Mouse (Mus musculus) hindbrain, embryonic 12.5 days (tissue): Measurements from ENCODE around the gene Pcp2. TPM values are rescaled to one million over a fixed set of nuclear protein-coding genes. Genes with fewer than 3 reads are reported as not detected.

Source experiments
- ATAC-seq: fragments of 200-750 bp; cut with Nextera tagmentation; 2 replicates; pipeline ENCODE4 v1.8.0; 2017; ENCODE audit warnings: moderate TSS enrichment; ENCODE audit not compliant: low FRiP score
- H3K27ac ChIP-seq: fragments of 300-500 bp; sonication (generic); 2 replicates; pipeline ENCODE4 v1.5.1; 2016; ENCODE audit warnings: mild to moderate bottlenecking
- H3K27me3 ChIP-seq: fragments of 300-500 bp; sonication (generic); 2 replicates; pipeline ENCODE4 v1.6.1; 2016; ENCODE audit warnings: mild to moderate bottlenecking
- H3K36me3 ChIP-seq: fragments of 300-500 bp; sonication (generic); 2 replicates; pipeline ENCODE4 v1.6.1; 2016; ENCODE audit warnings: mild to moderate bottlenecking
- H3K4me1 ChIP-seq: fragments of 300-500 bp; sonication (generic); 2 replicates; pipeline ENCODE4 v1.6.1; 2016
- H3K4me2 ChIP-seq: fragments of 300-500 bp; sonication (generic); replicated peaks from 2 replicates; pipeline ENCODE4 v1.6.1; 2016; ENCODE audit warnings: mild to moderate bottlenecking
- H3K4me3 ChIP-seq: fragments of 300-500 bp; sonication (generic); 2 replicates; pipeline ENCODE4 v1.5.1; 2016; ENCODE audit warnings: mild to moderate bottlenecking
- H3K9ac ChIP-seq: fragments of 300-500 bp; sonication (generic); 2 replicates; pipeline ENCODE4 v1.6.1; 2016; ENCODE audit warnings: mild to moderate bottlenecking, moderate library complexity
- H3K9me3 ChIP-seq: fragments of 300-500 bp; sonication (generic); replicated peaks from 2 replicates; pipeline ENCODE4 v1.6.1; 2016; ENCODE audit warnings: mild to moderate bottlenecking
- WGBS: fragments of 180-500 bp; shearing (Covaris S2); methylation state at CpG from one replicate; pipeline ENCODE4 v1.1.7; 2016; 5-methylcytosine and 5-hydroxymethylcytosine counted together
- polyA plus RNA-seq: library from polyadenylated mRNA; unstranded; fragments of >200 nt; fragmentation: Nextera tagmentation; extraction: Ambion mirVana; gene quantifications from 2 replicates; pipeline ENCODE4 v1.2.1, GENCODE M21; 2016

Gene Pcp2
- 0.56 and 0.87 TPM in 2 replicates for polyA plus RNA-seq

DNA sequence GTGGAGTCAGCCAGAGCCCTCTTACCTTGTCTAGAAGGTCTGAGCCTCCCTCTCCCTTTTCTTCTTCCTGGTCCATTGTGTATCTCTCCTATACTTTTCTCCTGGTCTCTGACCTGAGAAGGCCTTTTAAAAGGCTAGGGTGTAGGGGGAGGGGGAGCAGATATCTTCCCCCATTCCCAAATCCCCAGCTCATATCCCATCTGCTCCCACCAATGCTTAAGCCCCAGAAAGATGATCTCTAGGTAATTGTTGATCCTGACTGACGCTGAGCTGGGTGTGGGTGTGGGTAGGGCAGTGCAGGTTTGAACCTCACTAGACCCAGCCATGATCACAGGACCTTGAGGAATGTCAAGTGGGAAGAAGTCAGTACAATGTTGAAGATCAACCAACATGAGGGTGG, at the start of gene Pcp2:
Gene Pcp2 (minus strand): TSS at position 101 of the 400 bp plus-strand sequence.
- H3K9me3 ChIP-seq, result no peaks in the 10 kb centered on the region
- no peaks in the 10 kb centered on the region for H3K36me3 ChIP-seq
- H3K4me1 ChIP-seq, result peaks cover 9% of the 10 kb centered on the region
- H3K27me3 ChIP-seq, result peaks cover 16% of the 10 kb centered on the region
- H3K4me3 ChIP-seq, result no peak within 1 kb of the TSS
- H3K9ac ChIP-seq, result no peak within 1 kb of the TSS
- no peak for ATAC-seq
- 76% methylated on average over 1 of the region's 1 CpGs for WGBS
- no peak within 1 kb of the TSS for H3K4me2 ChIP-seq
- no peak within 1 kb of the TSS for H3K27ac ChIP-seq

DNA sequence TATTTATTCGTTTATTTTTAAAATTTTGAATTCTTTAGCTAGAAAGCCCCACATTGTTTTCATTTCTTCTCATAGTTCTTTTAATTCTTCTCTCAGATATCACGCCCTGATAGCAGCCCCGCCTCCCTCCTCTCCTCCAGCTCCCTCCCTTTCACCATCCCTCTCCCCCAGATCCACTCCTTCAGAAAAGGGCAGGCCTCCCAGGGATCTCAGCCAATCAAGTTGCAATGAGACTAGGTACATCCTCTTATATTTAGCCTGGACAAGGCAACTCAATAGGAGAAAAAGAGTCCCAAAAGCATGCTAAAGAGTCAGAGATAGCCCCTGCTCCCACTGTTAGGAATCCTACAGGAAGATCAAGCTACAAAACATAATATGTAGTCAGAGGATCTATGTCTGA, 49.3 kb upstream of the Pcp2 start:
- Histone ChIP-seq H3K9ac (no peak overlapping the region), H3K27ac (no peak overlapping the region), H3K4me1 (peaks cover 13% of the 10 kb centered on the region), H3K27me3 (no peaks in the 10 kb centered on the region), H3K9me3 (no peaks in the 10 kb centered on the region), H3K36me3 (peaks cover 11% of the 10 kb centered on the region), H3K4me2 (no peak overlapping the region), H3K4me3 (no peak overlapping the region)
- WGBS, result 39% methylated on average over 3 of the region's 3 CpGs
- no peak for ATAC-seq

DNA sequence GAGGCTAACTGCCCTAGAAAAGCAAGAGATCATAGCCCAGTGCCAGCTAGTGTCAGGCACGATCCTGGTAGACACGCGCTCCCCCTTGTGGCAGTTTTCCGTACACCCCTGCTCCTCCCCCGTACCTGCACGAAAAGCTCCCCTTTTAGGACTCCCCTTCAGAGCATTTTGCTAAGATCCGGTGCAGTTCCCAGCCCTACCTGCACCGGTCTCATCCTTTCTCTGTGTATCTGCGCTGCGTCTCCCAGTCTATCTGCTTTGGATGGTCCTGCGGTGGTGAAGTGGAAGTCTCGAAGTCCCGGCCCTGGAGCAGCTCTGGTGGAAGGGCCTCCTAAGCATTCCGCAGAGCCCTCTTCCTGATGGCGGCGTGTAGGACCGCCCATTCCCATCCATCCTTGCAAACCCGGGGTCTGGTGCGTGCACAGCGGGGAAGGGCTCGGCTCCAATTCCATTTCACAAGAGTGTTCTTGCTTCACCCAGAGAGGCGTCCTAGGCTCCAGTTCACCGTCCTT, 46.7 kb upstream of the Pcp2 start, which contains the start of gene Fcor:
Gene Fcor (minus strand): TSS at position 383 of the 512 bp plus-strand sequence.
- no peaks in the 10 kb centered on the region for H3K36me3 ChIP-seq
- under 1% methylated on average over 23 of the region's 23 CpGs for WGBS
- peak; percentile 87 for ATAC-seq

DNA sequence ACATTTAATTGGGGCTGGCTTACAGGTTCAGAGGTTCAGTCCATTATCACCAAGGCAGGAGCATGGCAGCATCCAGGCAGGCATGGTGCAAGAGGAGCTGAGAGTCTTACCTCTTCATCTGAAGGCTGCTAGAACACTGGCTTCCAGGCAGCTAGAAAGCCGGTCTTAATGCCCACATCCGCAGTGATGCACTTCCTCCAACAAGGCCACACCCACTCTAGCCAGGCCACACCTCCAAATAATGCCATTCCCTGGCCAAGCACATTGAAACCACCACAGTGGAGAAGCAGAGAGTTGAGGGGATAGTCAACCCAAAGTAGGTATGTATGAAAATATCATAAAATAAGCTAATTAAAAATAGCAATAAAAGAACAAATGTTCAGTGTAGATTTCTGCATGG, 45.0 kb upstream of the Pcp2 start:
- Histone ChIP-seq H3K36me3 (no peaks in the 10 kb centered on the region), H3K4me3 (no peak overlapping the region), H3K9ac (no peak overlapping the region), H3K27ac (no peak overlapping the region), H3K4me2 (no peak overlapping the region), H3K27me3 (no peaks in the 10 kb centered on the region; the same call in 1 of the 2 replicates), H3K4me1 (no peaks in the 10 kb centered on the region; the same call in 1 of the 2 replicates), H3K9me3 (no peaks in the 10 kb centered on the region)
- WGBS, result 93% methylated on average over 2 of the region's 2 CpGs
- no peak for ATAC-seq

More for the DNA sequence above, 46.7 kb upstream of the Pcp2 start, which contains the start of gene Fcor:
- Histone ChIP-seq H3K9me3 (no peaks in the 10 kb centered on the region), H3K27me3 (no peaks in the 10 kb centered on the region; the same call in 1 of the 2 replicates), H3K4me1 (peaks cover 2% of the 10 kb centered on the region; the same call in 1 of the 2 replicates), H3K4me2 (peak within 1 kb of the TSS; percentile 60), H3K9ac (peak within 1 kb of the TSS; percentile 54), H3K27ac (peak within 1 kb of the TSS; percentile 68), H3K4me3 (peak within 1 kb of the TSS; percentile 41)

DNA sequence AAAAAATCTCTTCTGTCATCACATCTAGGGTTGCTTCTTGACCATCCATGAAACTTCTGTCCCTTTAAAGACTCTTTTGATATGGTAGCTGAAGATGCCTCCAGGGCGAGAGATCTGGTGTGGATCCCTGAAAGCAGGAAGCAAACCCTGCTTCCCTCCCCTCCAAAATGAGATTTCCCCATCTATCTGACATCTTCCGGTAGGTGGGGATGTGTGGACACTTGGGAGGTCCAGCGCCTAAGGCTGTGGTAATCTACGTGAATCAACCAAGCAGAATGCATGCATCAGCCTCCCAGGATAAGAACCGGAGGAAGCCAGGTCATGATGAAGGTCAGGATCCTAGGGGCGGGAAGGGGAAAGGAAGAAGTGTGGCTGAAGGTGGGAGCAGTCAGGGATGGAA, 40.2 kb upstream of the Pcp2 start, which contains the start of gene Mcemp1:
Gene Mcemp1 (plus strand): TSS at position 248 of the 400 bp plus-strand sequence.
- no peaks in the 10 kb centered on the region; the same call in 1 of the 2 replicates for H3K27me3 ChIP-seq
- no peak within 1 kb of the TSS for H3K27ac ChIP-seq
- no peak for ATAC-seq
- no peak within 1 kb of the TSS for H3K9ac ChIP-seq
- no peaks in the 10 kb centered on the region; the same call in 1 of the 2 replicates for H3K9me3 ChIP-seq
- H3K4me3 ChIP-seq, result no peak within 1 kb of the TSS
- WGBS, result 82% methylated on average over 6 of the region's 6 CpGs
- H3K4me2 ChIP-seq, result no peak within 1 kb of the TSS
- H3K36me3 ChIP-seq, result no peaks in the 10 kb centered on the region
- no peaks in the 10 kb centered on the region for H3K4me1 ChIP-seq

DNA sequence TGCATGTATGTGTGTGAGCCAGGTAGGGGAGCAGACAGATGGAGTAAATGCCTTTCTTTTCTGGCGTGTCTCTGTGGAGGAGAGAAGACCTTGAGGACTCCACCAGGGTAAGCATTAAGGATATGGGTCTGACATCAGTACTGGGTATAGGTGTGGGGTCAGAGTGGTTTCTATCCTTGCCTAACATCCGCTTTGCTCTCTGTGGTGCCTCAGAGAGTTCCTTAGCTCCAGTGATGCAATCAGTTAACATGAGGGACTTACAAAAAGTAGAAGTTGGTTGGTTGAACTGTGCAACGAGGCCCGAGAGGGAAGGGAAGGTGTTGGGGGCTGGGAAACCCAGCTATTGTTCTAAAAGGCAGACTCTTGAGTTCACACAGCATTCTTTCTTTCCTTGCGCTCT, 39.1 kb upstream of the Pcp2 start:
- no peak for ATAC-seq
- H3K27me3 ChIP-seq, result no peaks in the 10 kb centered on the region; the same call in 1 of the 2 replicates
- H3K4me2 ChIP-seq, result no peak overlapping the region
- H3K9me3 ChIP-seq, result no peaks in the 10 kb centered on the region; the same call in 1 of the 2 replicates
- H3K4me1 ChIP-seq, result no peaks in the 10 kb centered on the region
- H3K36me3 ChIP-seq, result no peaks in the 10 kb centered on the region
- no peak overlapping the region for H3K4me3 ChIP-seq
- no peak overlapping the region for H3K27ac ChIP-seq
- no peak overlapping the region for H3K9ac ChIP-seq
- 66% methylated on average over 4 of the region's 5 CpGs for WGBS

DNA sequence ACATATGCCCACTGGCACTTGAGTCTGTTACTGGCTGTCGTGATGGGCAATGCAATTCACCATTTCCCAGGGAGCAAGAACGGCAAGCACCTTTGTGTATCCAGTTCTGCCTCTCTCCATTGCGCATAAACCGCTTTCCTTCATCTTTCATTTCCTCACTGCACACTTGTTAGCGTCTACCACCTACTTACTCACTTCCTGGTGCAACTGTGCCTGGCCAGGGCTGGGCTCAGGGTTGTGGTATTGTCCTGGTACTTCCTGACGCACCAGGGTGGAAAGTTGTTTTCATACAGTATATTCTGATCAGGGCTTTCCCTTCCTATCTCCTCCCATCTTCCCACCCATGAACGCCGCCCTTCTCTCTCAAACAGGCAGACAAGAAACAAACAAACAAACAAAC, 35.5 kb upstream of the Pcp2 start:
- Histone ChIP-seq H3K9me3 (no peaks in the 10 kb centered on the region; the same call in 1 of the 2 replicates), H3K4me1 (peaks cover 7% of the 10 kb centered on the region), H3K4me3 (no peak overlapping the region), H3K36me3 (no peaks in the 10 kb centered on the region), H3K27me3 (no peaks in the 10 kb centered on the region), H3K4me2 (no peak overlapping the region), H3K9ac (no peak overlapping the region), H3K27ac (no peak overlapping the region)
- WGBS, result 79% methylated on average over 8 of the region's 8 CpGs
- ATAC-seq, result no peak

DNA sequence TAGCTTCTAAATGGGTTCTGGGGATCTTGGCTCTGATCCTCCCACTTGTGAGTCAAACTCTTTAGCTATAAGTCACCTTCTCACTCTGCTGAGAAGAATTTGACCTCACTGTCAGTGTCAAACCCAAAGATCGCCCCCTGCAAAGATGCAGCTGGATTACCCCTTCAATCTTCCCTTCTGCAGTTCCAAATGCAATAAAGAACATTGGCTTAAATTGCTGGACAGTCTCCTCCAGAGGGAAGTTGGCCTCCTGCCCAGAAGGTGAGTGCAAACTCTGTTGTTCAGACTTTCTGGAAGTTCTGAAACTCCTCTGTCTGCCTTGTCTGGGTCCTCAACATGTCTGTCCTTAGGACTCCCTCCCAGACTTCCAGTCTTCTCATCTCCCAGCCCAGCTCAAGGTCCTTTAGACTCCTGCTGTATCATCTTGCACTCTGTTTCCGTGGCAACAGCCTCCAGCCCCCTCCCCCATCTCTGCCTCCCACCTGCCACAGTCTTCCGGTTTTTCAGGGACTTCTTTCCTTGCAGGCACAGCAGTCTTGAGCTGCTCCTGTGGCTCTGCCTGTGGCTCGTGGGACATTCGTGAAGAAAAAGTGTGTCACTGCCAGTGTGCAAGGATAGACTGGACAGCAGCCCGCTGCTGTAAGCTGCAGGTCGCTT, 31.5 kb upstream of the Pcp2 start:
- ATAC-seq, result no peak
- Histone ChIP-seq H3K36me3 (no peaks in the 10 kb centered on the region), H3K9me3 (no peaks in the 10 kb centered on the region), H3K4me2 (peak overlapping the region; percentile 30), H3K9ac (peak overlapping the region; percentile 32; the same call in 1 of the 2 replicates), H3K4me1 (peaks cover 7% of the 10 kb centered on the region), H3K27ac (no peak overlapping the region), H3K27me3 (no peaks in the 10 kb centered on the region), H3K4me3 (no peak overlapping the region)
- 25% methylated on average over 7 of the region's 7 CpGs for WGBS

DNA sequence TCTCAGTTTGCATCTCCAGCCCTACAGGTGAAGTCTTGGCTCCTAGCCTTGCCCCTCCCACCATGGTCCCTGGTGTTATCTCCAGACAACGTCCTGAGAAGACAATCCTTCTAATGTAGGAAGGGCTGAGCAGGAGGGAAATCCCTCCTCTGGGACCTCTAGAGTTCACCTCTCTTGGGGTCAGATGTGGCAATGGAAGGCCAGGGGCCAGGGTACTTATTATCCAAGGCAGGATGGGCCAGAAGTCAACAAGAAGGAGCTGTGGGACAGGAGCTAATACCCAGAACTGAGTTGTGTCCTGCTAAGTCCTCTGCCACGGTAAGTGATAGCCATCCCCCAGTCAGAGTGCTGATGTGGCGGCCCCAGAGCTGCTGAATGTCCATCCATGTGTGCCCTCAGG, 30.2 kb upstream of the Pcp2 start, which contains the start of gene Retn:
Gene Retn (plus strand): TSS at position 245 of the 400 bp plus-strand sequence.
- Histone ChIP-seq H3K9me3 (no peaks in the 10 kb centered on the region), H3K27ac (no peak within 1 kb of the TSS), H3K27me3 (no peaks in the 10 kb centered on the region), H3K4me2 (no peak within 1 kb of the TSS), H3K9ac (no peak within 1 kb of the TSS), H3K36me3 (no peaks in the 10 kb centered on the region), H3K4me3 (no peak within 1 kb of the TSS), H3K4me1 (peaks cover 7% of the 10 kb centered on the region)
- ATAC-seq, result no peak
- 69% methylated on average over 3 of the region's 3 CpGs for WGBS

DNA sequence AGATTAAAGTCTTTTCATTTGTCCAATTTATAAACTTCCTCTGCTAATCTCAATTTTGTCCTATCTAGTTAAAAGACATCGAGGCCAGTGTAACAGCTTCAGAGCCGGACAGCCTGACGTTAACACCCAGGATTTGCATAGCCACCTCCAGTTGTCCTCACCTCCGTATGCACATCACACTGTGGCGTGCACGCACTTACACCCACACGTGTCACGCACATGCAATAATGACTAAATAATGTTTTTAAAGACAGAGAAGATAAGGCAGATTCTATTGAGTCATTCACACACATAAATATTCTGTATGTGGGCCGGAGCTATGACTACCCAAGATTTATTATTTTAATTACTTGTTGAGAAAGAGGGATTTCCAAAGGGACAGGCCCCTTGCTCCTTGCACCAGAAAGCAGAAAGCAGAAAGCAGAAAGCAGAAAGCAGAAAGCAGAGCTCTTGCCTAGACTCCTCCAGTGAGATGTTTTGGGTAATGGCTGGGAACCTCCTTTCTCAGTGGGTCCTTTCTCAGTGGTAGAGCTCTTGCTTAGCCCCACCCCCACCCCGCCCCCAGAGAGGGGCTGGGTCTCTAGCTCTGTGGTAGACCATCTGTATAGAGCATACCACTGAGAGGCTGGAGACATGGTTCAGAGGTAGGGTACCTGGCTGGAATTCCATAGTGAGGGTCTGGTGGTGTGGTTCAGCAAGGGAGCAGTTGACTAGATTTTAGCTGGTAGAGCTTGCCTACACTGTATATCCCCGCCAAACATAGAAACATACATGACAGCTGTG, 29.6 kb upstream of the Pcp2 start:
- peaks cover 7% of the 10 kb centered on the region for H3K4me1 ChIP-seq
- no peaks in the 10 kb centered on the region for H3K36me3 ChIP-seq
- H3K9me3 ChIP-seq, result no peaks in the 10 kb centered on the region
- no peak overlapping the region for H3K4me3 ChIP-seq
- 74% methylated on average over 11 of the region's 11 CpGs for WGBS
- H3K9ac ChIP-seq, result no peak overlapping the region
- peak; percentile 23; the same call in 1 of the 2 replicates for ATAC-seq
- no peak overlapping the region for H3K27ac ChIP-seq
- H3K4me2 ChIP-seq, result no peak overlapping the region
- H3K27me3 ChIP-seq, result no peaks in the 10 kb centered on the region

DNA sequence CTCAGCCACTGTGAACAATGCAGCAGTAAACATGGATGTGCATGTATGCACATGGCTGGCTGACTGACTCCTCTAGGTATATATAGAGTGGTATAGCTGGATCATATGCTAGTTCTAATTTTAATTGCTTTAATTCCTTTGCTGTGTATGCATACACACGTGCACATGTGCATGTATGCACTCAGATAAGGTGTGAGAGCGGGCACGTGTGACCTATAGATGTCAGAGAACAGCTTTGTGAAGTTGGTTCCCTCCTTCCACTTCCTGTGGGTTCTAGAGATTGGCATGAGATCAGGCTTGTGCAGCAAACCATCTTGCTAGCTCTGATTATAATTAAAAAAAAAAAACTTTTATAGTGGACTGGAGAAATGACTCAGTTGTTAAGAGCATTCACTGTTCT, 27.5 kb upstream of the Pcp2 start:
- no peaks in the 10 kb centered on the region for H3K9me3 ChIP-seq
- 66% methylated on average over 3 of the region's 3 CpGs for WGBS
- H3K27ac ChIP-seq, result no peak overlapping the region
- ATAC-seq, result no peak
- H3K4me2 ChIP-seq, result no peak overlapping the region
- H3K27me3 ChIP-seq, result no peaks in the 10 kb centered on the region
- no peak overlapping the region for H3K9ac ChIP-seq
- H3K36me3 ChIP-seq, result no peaks in the 10 kb centered on the region
- H3K4me1 ChIP-seq, result peaks cover 7% of the 10 kb centered on the region
- no peak overlapping the region for H3K4me3 ChIP-seq

DNA sequence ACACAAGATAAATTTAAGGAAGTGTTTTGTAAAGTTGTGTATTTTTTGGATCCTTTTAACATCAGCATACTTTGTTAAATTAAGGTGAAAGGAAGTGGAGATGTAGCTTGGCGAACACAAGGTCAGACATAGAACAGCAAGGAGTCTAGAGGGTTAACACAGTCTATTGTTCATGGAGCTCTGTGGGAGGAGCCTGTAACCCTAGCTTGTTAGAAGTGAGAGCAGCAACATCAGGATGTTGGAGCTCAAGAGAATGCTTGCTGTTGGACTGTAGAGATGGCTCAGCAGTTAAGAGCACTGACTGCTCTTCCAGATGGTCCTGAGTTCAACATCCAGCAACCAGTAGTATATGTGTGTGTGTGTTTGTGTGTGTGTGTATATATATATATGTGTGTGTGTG, 23.6 kb upstream of the Pcp2 start:
- Histone ChIP-seq H3K9me3 (no peaks in the 10 kb centered on the region), H3K4me1 (no peaks in the 10 kb centered on the region), H3K4me3 (no peak overlapping the region), H3K27me3 (no peaks in the 10 kb centered on the region), H3K4me2 (no peak overlapping the region), H3K9ac (no peak overlapping the region), H3K27ac (no peak overlapping the region), H3K36me3 (no peaks in the 10 kb centered on the region)
- 36% methylated on average over 1 of the region's 1 CpGs for WGBS
- ATAC-seq, result no peak
